Mouse (Mus musculus) left cerebral cortex, adult 6 months (tissue): ENCODE data around the gene Syne4. TPM values are rescaled to one million over a fixed set of nuclear protein-coding genes. Genes with fewer than 3 reads are reported as not detected.

ENCODE experiments used
- long read RNA-seq, 2 experiments: library from polyadenylated mRNA; unstranded; transcript quantifications; one replicate each; pipeline ENCODE4 v2.0.0; 2019 to 2020
- polyA plus RNA-seq: library from polyadenylated mRNA; unstranded; fragments of <200 nt; fragmentation: Nextera tagmentation; gene quantifications from 2 replicates; pipeline ENCODE4 v1.2.3, GENCODE M21; 2021

Gene Syne4
- 0.79 and 1.5 TPM in 2 replicates for polyA plus RNA-seq
- long read RNA-seq, experiment 1, partial matches to known transcripts = 0 of 4 reads
- long read RNA-seq, experiment 1, other reads (novel, unspliced or antisense) = 4 of 4 reads
- long read RNA-seq, experiment 2 = 0 reads

DNA sequence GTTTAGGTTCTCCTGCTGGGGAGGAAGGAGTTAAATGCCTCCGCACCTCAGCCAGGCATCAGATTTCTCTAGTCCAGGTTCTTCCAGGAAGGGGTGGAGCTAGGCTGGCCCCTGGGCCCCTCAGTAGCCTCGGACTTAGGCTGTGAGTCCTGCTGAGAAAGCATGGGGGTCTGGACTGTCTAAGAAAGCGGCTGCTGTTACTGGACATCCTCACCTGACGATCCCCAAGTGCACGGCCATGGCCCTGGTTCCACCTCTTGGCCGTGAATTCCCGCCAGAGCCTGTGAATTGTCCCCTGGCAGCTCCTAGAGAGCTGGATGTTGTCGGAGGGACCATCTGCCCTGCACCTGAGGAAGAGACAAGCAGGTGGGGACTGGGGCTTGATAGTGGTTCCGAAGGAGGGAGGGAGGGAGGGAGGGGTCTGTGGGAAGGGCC, at the start of gene Syne4:
TSS of gene Syne4 (plus strand) at position 87 of the 435 bp plus-strand sequence.

DNA sequence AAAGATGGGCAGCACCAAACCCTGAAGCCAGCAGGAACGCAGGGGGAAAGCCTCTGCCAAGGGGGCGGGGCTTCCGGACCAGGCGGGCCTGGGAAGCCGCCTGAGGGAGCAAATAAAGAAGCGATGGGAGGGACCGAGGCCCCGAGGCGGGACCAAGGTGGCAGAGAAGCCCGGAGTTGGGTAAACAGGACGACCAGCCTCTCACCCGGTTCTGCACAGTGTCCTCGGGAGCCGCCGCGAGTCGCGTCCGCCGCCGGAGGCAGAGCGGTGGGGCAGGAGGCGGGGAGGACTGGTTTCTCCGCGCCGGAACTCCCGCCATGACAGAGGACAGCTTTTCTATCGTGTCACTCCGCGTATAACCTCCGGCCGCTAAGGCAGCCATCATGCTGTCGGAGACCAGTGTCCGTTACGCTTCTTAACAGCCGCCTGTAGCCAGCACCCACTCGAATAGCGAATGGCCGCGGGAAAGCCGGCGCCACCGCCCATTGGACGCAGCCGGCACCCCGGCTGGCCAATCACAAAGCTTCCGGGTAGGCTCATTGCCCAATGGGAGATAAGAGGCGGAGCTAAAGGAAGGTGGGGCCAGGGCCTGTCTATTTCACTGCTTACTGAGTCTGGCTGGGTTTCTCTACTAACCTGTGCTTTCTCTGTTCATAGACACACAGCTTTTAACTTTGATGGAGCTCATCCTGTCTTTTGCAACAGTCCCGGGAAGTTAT, 34.5 kb upstream of the Syne4 start, which contains the start of the genes Thap8 and Wdr62:
TSS of gene Thap8 (plus strand) at position 144 of the 719 bp plus-strand sequence.
TSS of gene Wdr62 (minus strand) at position 469 of the 719 bp plus-strand sequence.

DNA sequence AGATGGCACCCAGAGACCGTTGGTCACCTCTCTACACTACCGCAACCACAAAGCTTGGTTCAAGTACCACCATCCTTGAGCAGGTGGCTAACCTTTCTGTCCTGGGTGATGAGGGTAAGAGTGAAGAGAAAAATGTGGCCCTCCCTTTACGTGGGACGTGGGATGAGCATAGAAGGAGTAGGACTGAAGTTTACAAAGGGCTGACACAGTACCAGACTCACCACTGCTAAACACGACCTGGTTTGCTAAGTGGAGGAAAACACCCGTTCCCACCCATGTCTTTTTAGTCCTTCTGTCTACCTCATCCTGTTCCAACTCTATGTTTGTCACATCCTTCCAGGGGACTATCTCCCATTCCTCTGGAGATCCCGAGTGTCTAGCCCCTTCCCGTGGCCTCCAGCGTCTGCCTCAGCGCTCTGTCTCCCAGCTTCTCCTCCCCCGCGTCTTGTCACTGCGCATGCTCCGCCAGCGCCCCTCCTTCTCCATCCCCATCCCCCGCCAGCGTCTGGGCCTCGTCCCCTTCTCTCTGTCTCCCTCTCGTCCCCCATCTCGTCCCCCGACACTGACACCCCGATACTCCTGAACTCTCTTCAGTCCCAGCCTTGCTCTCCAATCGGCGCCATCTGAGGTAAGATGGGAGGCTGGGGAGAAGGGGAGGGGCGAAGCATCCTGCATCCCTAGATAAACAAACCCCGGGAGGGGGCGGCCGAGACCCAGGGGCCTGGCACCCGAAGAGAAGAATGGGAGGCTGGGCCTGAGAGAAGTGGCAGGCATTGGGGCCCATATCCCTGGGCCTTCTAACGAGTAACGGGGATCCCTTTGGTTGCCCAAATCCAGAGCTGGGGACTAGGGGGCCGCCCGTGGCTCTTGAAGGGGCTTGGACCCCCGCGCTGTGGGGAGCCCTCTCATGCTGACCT, 23.1 kb upstream of the Syne4 start, which contains the start of gene Clip3:
TSS of gene Clip3 (plus strand) at position 514 of the 917 bp plus-strand sequence.

DNA sequence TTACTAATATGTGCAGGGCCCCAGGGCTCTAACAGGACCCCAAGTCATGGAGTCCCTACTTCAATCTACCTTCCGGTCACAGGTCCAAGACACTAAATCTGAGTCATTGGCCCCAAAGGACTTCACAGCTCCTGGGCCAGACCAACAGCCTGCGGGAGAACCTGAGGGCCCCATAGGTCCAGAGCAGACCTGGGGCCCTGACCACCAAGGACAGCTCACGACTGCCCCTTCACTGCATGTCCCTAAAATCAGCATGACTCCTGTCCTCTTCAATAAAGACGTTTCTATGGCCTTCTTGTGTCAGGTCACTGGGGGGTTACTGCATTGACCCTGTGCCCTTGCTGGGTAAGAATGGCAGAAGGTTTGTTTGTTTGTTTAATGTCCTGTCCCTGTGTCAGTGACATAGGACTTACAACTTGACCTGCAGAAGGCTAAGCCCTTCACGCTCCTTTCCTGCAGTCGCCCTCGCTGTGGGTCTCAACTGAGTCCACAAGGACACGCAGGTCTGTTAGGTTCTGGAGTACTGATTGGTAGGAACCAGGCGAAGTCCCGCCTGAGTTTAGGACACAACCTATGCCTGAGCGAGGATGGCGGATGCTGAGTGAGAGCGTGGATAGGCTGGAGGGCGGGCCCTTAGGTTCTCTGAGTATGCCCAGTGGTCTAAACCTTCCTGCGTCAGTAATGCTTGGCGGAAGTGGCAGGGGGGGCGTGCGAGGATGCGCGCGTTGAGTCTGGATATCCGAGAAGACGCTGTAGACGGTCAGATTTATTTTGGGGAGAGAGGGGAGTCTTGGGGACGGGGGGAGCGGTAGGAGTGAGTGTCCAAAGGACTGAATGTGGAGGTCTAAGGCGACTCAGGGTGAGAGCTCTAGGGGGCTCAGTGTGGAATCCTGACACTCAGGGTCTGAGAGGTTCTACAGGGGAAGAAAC, 6.3 kb upstream of the Syne4 start, which contains the start of gene Alkbh6:
TSS of gene Alkbh6 (plus strand) at position 642 of the 930 bp plus-strand sequence.

DNA sequence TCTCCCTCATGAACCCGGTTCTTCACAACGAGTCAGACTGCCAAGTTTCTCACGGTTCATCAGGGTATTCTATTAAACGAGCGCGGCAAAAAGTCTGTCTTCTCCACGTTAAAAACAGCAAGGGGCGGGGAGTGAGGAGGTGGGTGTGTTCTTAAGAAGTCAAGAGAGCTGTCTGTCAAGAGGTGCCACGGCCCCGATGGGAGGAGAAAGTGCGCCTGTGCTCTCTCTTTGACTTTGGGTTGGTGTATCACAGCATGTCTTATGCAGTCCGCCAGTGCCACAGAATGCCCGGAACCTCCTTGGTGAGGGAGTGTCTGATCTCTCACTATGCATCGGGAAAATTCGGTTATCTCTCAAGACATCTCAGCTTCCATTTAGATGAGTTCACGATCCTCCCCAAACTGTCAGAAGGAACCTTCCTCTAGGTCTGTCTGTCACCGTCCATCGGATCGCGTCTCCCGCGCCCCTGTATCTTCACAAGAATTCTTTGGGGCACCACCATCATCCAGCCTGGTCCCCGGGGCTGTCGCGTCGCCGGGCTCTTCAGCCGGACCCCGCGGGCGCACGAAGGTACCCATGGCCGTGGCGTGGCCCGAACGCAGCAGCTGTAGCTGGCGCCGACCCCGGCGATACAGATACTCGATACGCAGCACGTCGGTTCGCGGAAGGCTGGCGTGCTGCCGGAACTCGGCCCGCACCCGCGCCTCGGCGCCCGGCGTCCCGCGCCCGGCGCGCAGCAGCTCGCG, 7.1 kb downstream of the Syne4 start, which contains the start of gene E130208F15Rik:
TSS of gene E130208F15Rik (plus strand) at position 202 of the 746 bp plus-strand sequence.

DNA sequence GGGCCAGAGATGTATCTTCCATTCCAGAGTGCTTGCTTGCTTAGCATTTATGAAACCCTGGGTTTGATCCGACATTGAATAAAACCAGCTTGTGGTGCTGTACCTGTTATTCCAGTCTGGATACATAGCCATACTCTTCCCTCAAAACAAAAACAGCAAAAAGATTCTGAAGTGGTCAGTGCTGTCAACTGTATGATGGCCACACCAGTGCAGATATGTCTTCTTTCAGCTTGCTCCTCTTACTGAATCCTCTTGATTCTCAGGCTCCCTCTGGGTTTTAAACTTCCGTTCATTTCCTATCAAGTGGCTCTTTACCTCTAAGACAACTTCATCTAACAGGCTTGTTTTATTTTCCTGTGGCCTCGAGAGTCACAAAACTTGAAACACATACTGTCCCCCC, 9.2 kb downstream of the Syne4 start, which contains the start of gene Sdhaf1:
TSS of gene Sdhaf1 (minus strand) at position 101 of the 400 bp plus-strand sequence.

DNA sequence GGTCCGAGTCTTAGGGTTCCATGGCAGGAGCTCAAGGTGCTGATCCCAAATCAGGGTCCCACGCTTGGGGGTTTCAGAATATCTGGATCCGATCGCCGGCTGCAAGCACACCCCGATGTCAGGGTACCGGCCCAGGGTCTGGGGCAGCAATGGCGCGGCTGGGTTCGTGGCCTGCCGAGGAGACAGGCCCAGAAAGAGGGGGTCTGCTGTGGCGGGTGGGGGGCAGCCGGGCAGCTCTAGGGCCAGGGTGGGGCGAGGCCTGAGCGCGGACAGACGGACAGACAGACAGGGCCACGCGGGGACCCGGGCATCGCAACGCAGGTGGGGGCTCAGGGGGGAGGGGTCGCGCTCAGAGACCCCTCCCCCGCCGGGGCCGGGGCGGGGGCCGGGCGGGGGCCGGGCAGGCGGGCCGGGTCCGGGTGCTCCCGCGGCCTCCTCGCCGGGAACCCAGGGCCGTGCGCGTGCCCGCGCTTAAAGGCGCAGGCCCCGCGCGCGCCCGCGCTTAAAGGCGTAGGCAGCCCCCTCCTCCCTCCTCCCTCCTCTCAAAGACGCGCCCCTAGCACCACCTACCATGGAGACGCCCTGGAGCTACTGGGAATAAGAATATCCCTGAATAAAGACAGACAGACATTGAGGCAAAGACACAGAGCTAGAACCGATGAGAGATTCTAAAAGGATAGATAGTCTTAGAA, 48.2 kb downstream of the Syne4 start, which contains the start of gene Lrfn3:
TSS of gene Lrfn3 (minus strand) at position 121 of the 692 bp plus-strand sequence.

Other genes with a start within 250 kb of the Syne4 start
- 2.5 TPM in 2 replicates for gene Zfp82, start 241.9 kb upstream of the Syne4 start, polyA plus RNA-seq
- 0.59 and 0.85 TPM in 2 replicates for gene Gm26920, start 224.4 kb upstream of the Syne4 start, polyA plus RNA-seq
- 7.2 and 9.2 TPM in 2 replicates for gene Zfp566, start 224.3 kb upstream of the Syne4 start, polyA plus RNA-seq
- gene Zfp260, start 220.0 kb upstream of the Syne4 start, polyA plus RNA-seq = 52.2 and 70.6 TPM in 2 replicates
- gene Zfp382, start 192.9 kb upstream of the Syne4 start, polyA plus RNA-seq = 6.5 and 10.3 TPM in 2 replicates
- 3.5 and 6.3 TPM in 2 replicates for gene Zfp146, start 145.1 kb upstream of the Syne4 start, polyA plus RNA-seq
- 16.1 and 18.0 TPM in 2 replicates for gene Cox7a1, start 130.7 kb upstream of the Syne4 start, polyA plus RNA-seq
- 33.9 and 42.1 TPM in 2 replicates for gene Capns1, start 116.0 kb upstream of the Syne4 start, polyA plus RNA-seq
- gene Polr2i, start 82.9 kb upstream of the Syne4 start, polyA plus RNA-seq = 137 and 163 TPM in 2 replicates
- 249 and 338 TPM in 2 replicates for gene Tbcb, start 82.5 kb upstream of the Syne4 start, polyA plus RNA-seq
- gene Ovol3, start 79.1 kb upstream of the Syne4 start, polyA plus RNA-seq = not detected in 2 replicates
- gene Thap8, start 34.7 kb upstream of the Syne4 start, polyA plus RNA-seq = 0.15 and 0.24 TPM in 2 replicates
- gene Wdr62, start 34.4 kb upstream of the Syne4 start, polyA plus RNA-seq = 0.26 and 0.46 TPM in 2 replicates
- 112 and 324 TPM in 2 replicates for gene Clip3, start 23.1 kb upstream of the Syne4 start, polyA plus RNA-seq
- gene Alkbh6, start 6.1 kb upstream of the Syne4 start, polyA plus RNA-seq = 144 and 154 TPM in 2 replicates
- 4.9 TPM in 1 of 2 replicates, not detected in the other for gene E130208F15Rik, start 6.9 kb downstream of the Syne4 start, polyA plus RNA-seq
- 22.9 and 31.6 TPM in 2 replicates for gene Sdhaf1, start 9.1 kb downstream of the Syne4 start, polyA plus RNA-seq
- gene Lrfn3, start 48.0 kb downstream of the Syne4 start, polyA plus RNA-seq = 4.3 and 5.7 TPM in 2 replicates
- gene Tyrobp, start 99.0 kb downstream of the Syne4 start, polyA plus RNA-seq = 109 and 120 TPM in 2 replicates
- gene Hcst, start 105.0 kb downstream of the Syne4 start, polyA plus RNA-seq = 3.4 TPM in 2 replicates
- 0.63 and 0.77 TPM in 2 replicates for gene Nfkbid, start 106.9 kb downstream of the Syne4 start, polyA plus RNA-seq
- 261 and 1,018 TPM in 2 replicates for gene Aplp1, start 130.7 kb downstream of the Syne4 start, polyA plus RNA-seq
- gene Kirrel2, start 142.9 kb downstream of the Syne4 start, polyA plus RNA-seq = 2.8 and 3.5 TPM in 2 replicates
- gene Nphs1, start 143.5 kb downstream of the Syne4 start, polyA plus RNA-seq = 0.39 and 0.83 TPM in 2 replicates
- gene Prodh2, start 178.8 kb downstream of the Syne4 start, polyA plus RNA-seq = not detected in 2 replicates
- 42.0 and 69.4 TPM in 2 replicates for gene Arhgap33, start 220.3 kb downstream of the Syne4 start, polyA plus RNA-seq
- 4.9 and 7.6 TPM in 2 replicates for gene Hspb6, start 237.4 kb downstream of the Syne4 start, polyA plus RNA-seq
- gene Proser3, start 237.5 kb downstream of the Syne4 start, polyA plus RNA-seq = 0.69 and 2.1 TPM in 2 replicates
- 54.8 and 66.6 TPM in 2 replicates for gene Lin37, start 245.0 kb downstream of the Syne4 start, polyA plus RNA-seq
- gene U2af1l4, start 248.5 kb downstream of the Syne4 start, polyA plus RNA-seq = 108 and 133 TPM in 2 replicates
- gene Gm49396, start 248.5 kb downstream of the Syne4 start, polyA plus RNA-seq = 0.67 and 0.75 TPM in 2 replicates
- gene Psenen, start 248.8 kb downstream of the Syne4 start, polyA plus RNA-seq = 187 and 210 TPM in 2 replicates